Mouse (Mus musculus) thymus, postnatal 0 days (tissue): ENCODE data around the gene Gm6205. TPM values are rescaled to one million over a fixed set of nuclear protein-coding genes. Genes with fewer than 3 reads are reported as not detected.
"Not testable (repeated sequence)": the region's sequence is repeated elsewhere in the genome, so short reads cannot be mapped to it uniquely, and the experiment has no call there.

Experiments used
- DNase-seq: peaks from one replicate; pipeline ENCODE4 v3.0.0-alpha.2; 2015; ENCODE audit warnings: low spot score
- polyA plus RNA-seq: library from polyadenylated mRNA; unstranded; fragments of >200 nt; fragmentation: Nextera tagmentation; extraction: Ambion mirVana; gene quantifications from 2 replicates; pipeline ENCODE4 v1.2.1, GENCODE M21; 2015

Gene Gm6205
- not detected in 2 replicates for polyA plus RNA-seq

DNA sequence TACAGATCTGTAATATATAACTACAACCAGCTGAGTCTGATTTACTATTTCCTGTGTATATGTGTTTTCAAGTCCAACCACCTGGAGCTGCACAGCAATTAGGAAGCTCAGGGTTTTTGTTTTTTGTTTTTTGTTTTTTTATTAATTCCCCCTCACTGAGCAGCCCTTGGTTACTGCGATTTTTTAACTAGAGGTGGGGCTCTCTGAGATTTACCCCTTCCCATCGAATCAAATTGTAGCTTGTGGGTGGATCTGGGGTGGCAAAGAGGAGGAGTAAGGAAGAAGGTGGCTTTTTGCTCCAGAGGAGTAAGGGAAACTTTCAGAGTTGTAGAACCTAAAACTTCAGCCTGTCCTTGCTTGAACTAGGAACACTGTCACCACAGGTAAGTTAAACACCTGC, at the start of gene Gm6205:
Gm6205 (plus strand) TSS at position 301 of the 400 bp plus-strand sequence.
- DNase-seq = not testable (repeated sequence)

GRCm38 (mm10) chr5:94616242-94616641, 31.9 kb upstream of the Gm6205 start, which contains the start of gene Gm3147:
Gm3147 (minus strand) TSS chr5:94616342.
- DNase-seq = not testable (repeated sequence)

GRCm38 (mm10) chr5:94623679-94624078, 24.5 kb upstream of the Gm6205 start, which contains the start of gene Gm6509:
Gm6509 (plus strand) TSS chr5:94623979.
- not testable (repeated sequence) for DNase-seq

Other genes with a start within 250 kb of the Gm6205 start
- not detected in 2 replicates for gene Gm7682, start 202.6 kb upstream of the Gm6205 start, polyA plus RNA-seq
- gene Gm3139, start 122.1 kb upstream of the Gm6205 start, polyA plus RNA-seq = not detected in 2 replicates
- 0.14 TPM in 1 of 2 replicates, not detected in the other for gene Gm3147, start 32.0 kb upstream of the Gm6205 start, polyA plus RNA-seq
- gene Gm6509, start 24.4 kb upstream of the Gm6205 start, polyA plus RNA-seq = not detected in 2 replicates
- not detected in 2 replicates for gene Gm3183, start 217.1 kb downstream of the Gm6205 start, polyA plus RNA-seq